Mouse (Mus musculus) CD4-positive, CD25-positive, alpha-beta regulatory T cell, adult 4 months (primary cell): ENCODE measurements around the gene Ddx1. TPM values are rescaled to one million over a fixed set of nuclear protein-coding genes. Genes with fewer than 3 reads are reported as not detected.

Experiments used
- polyA plus RNA-seq, 2 experiments: library from polyadenylated mRNA; unstranded; fragments of 100-300 nt; shearing (Covaris generic); gene quantifications; one replicate each; pipeline ENCODE4 v1.2.1; 2017

Ddx1 gene
- polyA plus RNA-seq, 2 experiments from 2014 or later = 71.3 to 83.1 TPM

Other genes starting within 250 kb of the Ddx1 start
- gene Nbas, start 19.9 kb upstream of the Ddx1 start, polyA plus RNA-seq = 10 to 100 TPM; 10.7 to 21.3 TPM